Mouse (Mus musculus) heart, embryonic 16.5 days (tissue): ENCODE measurements around the gene Fer. TPM values are rescaled to one million over a fixed set of nuclear protein-coding genes. Genes with fewer than 3 reads are reported as not detected.
A peak's percentile ranks its signal among the peaks of the same experiment; 100 is the strongest.

Source experiments
- ATAC-seq: fragments of 200-750 bp; cut with Nextera tagmentation; replicated peaks from 2 replicates; pipeline ENCODE4 v1.8.0; 2017; ENCODE audit warnings: moderate number of reproducible peaks; ENCODE audit not compliant: insufficient read depth, low FRiP score; ENCODE audit errors: extremely low read depth
- H3K27ac ChIP-seq: fragments of 300-500 bp; sonication (generic); 2 replicates; pipeline ENCODE4 v1.5.1; 2014; ENCODE audit warnings: mild to moderate bottlenecking, low read length, control low read depth, moderate library complexity
- H3K27me3 ChIP-seq: fragments of 300-500 bp; sonication (generic); 2 replicates; pipeline ENCODE4 v1.6.1; 2014; ENCODE audit warnings: low read length, mixed read lengths; ENCODE audit not compliant: control insufficient read depth, insufficient read depth
- H3K36me3 ChIP-seq: fragments of 300-500 bp; sonication (generic); 2 replicates; pipeline ENCODE4 v1.6.1; 2014; ENCODE audit not compliant: control insufficient read depth, insufficient read depth
- H3K4me1 ChIP-seq: fragments of 300-500 bp; sonication (generic); 2 replicates; pipeline ENCODE4 v1.6.1; 2014; ENCODE audit warnings: low read length, mixed read lengths; ENCODE audit not compliant: control insufficient read depth, insufficient read depth
- H3K4me2 ChIP-seq: fragments of 300-500 bp; sonication (generic); 2 replicates; pipeline ENCODE4 v1.6.1; 2014; ENCODE audit warnings: low read depth, mild to moderate bottlenecking, control low read depth, low read length
- H3K4me3 ChIP-seq: fragments of 300-500 bp; sonication (generic); 2 replicates; pipeline ENCODE4 v1.5.1; 2014; ENCODE audit warnings: mild to moderate bottlenecking, control low read depth, low read length
- H3K9ac ChIP-seq: fragments of 300-500 bp; sonication (generic); 2 replicates; pipeline ENCODE4 v1.6.1; 2014; ENCODE audit warnings: low read length, control low read depth
- H3K9me3 ChIP-seq: fragments of 300-500 bp; sonication (generic); replicated peaks from 2 replicates; pipeline ENCODE4 v1.6.1; 2016; ENCODE audit warnings: low read length; ENCODE audit not compliant: control insufficient read depth
- WGBS: fragments of 180-500 bp; shearing (Covaris S2); extraction: QIAGEN DNeasy Blood & Tissue Kit; methylation state at CpG from one replicate; pipeline ENCODE4 v1.1.7; 2014; 5-methylcytosine and 5-hydroxymethylcytosine counted together
- polyA plus RNA-seq: library from polyadenylated mRNA; unstranded; fragments of >200 nt; fragmentation: Nextera tagmentation; extraction: Ambion mirVana; gene quantifications from 2 replicates; pipeline ENCODE4 v1.2.1, GENCODE M21; 2015

The Fer gene
- polyA plus RNA-seq, result 22.8 and 25.8 TPM in 2 replicates

- H3K27ac ChIP-seq, result peak within 1 kb of the TSS; percentile 91
- H3K36me3 ChIP-seq, result no peaks in the 10 kb centered on the region
- under 1% methylated on average over 41 of the region's 41 CpGs for WGBS
- ATAC-seq, result peak; percentile 51
- H3K4me1 ChIP-seq, result peaks cover 8% of the 10 kb centered on the region; the same call in 1 of the 2 replicates
- H3K4me3 ChIP-seq, result peak within 1 kb of the TSS; percentile 93
- peak within 1 kb of the TSS; percentile 92 for H3K9ac ChIP-seq
- no peaks in the 10 kb centered on the region for H3K27me3 ChIP-seq
- H3K4me2 ChIP-seq, result peak within 1 kb of the TSS; percentile 95
- no peaks in the 10 kb centered on the region for H3K9me3 ChIP-seq
These were observed at the start of gene Fer for GRCm38 (mm10) chr17:63863012-63863630. Gene Fer, plus strand, starts transcription at chr17:63863062.

DNA sequence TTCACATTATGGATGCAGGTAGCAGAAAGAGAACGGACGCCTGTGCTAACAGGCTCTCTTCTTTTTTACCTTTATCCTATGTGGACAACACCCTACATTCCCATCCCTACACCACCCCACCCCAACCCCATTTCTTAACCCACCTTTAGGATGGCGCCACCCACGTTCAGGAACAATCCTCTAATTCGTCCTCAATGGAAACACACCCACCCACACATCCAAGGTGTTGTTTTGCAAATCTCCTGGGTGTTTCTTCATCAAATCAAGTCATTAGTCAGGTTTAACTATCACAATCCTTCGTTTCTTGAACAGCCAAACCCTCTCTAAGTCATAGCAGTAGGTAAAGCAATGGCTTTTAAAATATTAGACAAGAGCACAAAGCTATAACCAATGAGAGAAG lies 49.3 kb upstream of the Fer start:
- H3K27me3 ChIP-seq, result no peaks in the 10 kb centered on the region
- no peaks in the 10 kb centered on the region for H3K36me3 ChIP-seq
- H3K4me1 ChIP-seq, result 0 out of 2 replicates have a peak, but pooled peaks cover 2% of the 10 kb centered on the region
- no peak overlapping the region for H3K27ac ChIP-seq
- ATAC-seq, result no peak
- H3K4me3 ChIP-seq, result no peak overlapping the region
- no peaks in the 10 kb centered on the region for H3K9me3 ChIP-seq
- H3K9ac ChIP-seq, result no peak overlapping the region
- 85% methylated on average over 6 of the region's 6 CpGs for WGBS
- H3K4me2 ChIP-seq, result no peak overlapping the region

- no peaks in the 10 kb centered on the region for H3K27me3 ChIP-seq
- no peaks in the 10 kb centered on the region for H3K9me3 ChIP-seq
- no peak for ATAC-seq
- no peaks in the 10 kb centered on the region for H3K36me3 ChIP-seq
- no peak overlapping the region for H3K4me2 ChIP-seq
- no peaks in the 10 kb centered on the region for H3K4me1 ChIP-seq
- no peak overlapping the region for H3K9ac ChIP-seq
- H3K27ac ChIP-seq, result no peak overlapping the region
- WGBS, result 59% methylated on average over 10 of the region's 10 CpGs
- H3K4me3 ChIP-seq, result no peak overlapping the region
These were observed 44.3 kb upstream of the Fer start for GRCm38 (mm10) chr17:63818444-63819027.

DNA sequence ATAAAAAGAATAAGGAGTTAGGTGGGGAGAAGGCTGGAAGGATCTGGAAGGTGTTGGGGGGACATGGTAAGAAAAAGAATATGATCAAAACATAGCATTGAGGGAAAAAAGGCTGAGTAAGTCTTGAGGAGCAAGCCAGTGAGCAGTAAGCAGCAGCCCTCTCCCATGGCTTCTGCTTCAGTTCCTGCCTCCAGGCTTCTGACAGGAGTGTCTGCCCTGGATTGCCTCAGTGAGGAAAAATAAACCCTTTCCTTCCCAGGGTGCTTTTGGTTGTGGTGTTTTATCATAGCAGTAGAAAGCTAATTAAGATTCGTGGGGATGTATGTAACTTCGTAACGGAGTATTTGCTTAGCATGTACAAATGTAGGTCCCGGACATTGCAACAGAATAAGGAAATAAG lies 38.7 kb upstream of the Fer start:
- no peak overlapping the region for H3K4me2 ChIP-seq
- H3K9ac ChIP-seq, result no peak overlapping the region
- H3K4me3 ChIP-seq, result no peak overlapping the region
- no peaks in the 10 kb centered on the region for H3K27me3 ChIP-seq
- WGBS, result 86% methylated on average over 4 of the region's 4 CpGs
- H3K27ac ChIP-seq, result no peak overlapping the region
- no peaks in the 10 kb centered on the region for H3K36me3 ChIP-seq
- no peak for ATAC-seq
- no peaks in the 10 kb centered on the region for H3K9me3 ChIP-seq
- H3K4me1 ChIP-seq, result no peaks in the 10 kb centered on the region

GRCm38 (mm10) chr17:63826196-63826595 lies 36.7 kb upstream of the Fer start:
- 74% methylated on average over 8 of the region's 8 CpGs for WGBS
- ATAC-seq, result no peak
- Histone ChIP-seq H3K9me3 (no peaks in the 10 kb centered on the region), H3K27ac (no peak overlapping the region), H3K4me1 (no peaks in the 10 kb centered on the region), H3K27me3 (no peaks in the 10 kb centered on the region), H3K36me3 (no peaks in the 10 kb centered on the region), H3K4me2 (no peak overlapping the region), H3K4me3 (no peak overlapping the region), H3K9ac (no peak overlapping the region)

- no peak overlapping the region for H3K27ac ChIP-seq
- no peak overlapping the region for H3K4me2 ChIP-seq
- no peaks in the 10 kb centered on the region for H3K4me1 ChIP-seq
- no peak overlapping the region for H3K9ac ChIP-seq
- H3K4me3 ChIP-seq, result no peak overlapping the region
- ATAC-seq, result no peak
- no peaks in the 10 kb centered on the region for H3K9me3 ChIP-seq
- H3K36me3 ChIP-seq, result no peaks in the 10 kb centered on the region
- 72% methylated on average over 7 of the region's 7 CpGs for WGBS
- H3K27me3 ChIP-seq, result no peaks in the 10 kb centered on the region
These were observed 36.1 kb upstream of the Fer start for GRCm38 (mm10) chr17:63826767-63827166.

DNA sequence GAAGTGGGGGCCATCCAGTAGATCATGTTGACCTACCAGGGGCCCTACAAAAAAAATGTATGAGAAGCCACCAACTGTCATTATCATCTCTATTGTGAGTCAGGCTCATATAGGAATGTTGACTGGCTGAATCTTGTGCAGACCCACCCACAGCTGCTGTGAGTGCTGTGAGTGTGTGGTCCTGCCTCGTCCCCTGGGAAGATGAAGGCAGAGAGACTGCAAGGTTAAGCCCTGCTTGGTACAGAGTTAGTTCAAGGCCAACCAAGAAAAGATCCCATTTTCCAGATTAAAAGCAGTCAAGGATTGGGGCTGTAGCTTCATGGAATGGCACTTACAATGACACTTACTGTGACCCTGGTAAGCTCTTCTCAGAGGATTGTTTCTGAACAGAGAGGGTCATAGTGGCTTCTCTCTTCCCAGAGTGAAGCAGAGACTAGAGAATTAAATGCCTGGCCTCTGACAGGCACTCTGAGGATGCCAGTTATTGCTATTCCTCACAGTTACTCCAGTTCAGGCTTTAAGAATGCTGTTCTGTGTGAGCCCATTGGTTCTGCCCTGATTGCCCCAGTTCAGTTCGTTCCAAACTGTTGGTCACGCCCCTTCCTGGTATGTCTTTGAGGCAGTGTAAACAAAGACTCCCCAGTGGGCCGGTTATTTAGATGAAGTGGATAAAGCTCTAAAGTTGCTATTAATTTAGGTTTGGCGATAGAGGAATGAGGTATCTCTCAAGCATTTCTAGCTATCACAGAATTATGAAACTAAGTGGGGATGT lies 34.1 kb upstream of the Fer start:
- ATAC-seq, result no peak
- no peak overlapping the region for H3K4me3 ChIP-seq
- H3K9me3 ChIP-seq, result no peaks in the 10 kb centered on the region
- H3K4me2 ChIP-seq, result no peak overlapping the region
- H3K9ac ChIP-seq, result no peak overlapping the region
- 55% methylated on average over 5 of the region's 5 CpGs for WGBS
- H3K36me3 ChIP-seq, result no peaks in the 10 kb centered on the region
- H3K27ac ChIP-seq, result no peak overlapping the region
- no peaks in the 10 kb centered on the region for H3K27me3 ChIP-seq
- H3K4me1 ChIP-seq, result no peaks in the 10 kb centered on the region

DNA sequence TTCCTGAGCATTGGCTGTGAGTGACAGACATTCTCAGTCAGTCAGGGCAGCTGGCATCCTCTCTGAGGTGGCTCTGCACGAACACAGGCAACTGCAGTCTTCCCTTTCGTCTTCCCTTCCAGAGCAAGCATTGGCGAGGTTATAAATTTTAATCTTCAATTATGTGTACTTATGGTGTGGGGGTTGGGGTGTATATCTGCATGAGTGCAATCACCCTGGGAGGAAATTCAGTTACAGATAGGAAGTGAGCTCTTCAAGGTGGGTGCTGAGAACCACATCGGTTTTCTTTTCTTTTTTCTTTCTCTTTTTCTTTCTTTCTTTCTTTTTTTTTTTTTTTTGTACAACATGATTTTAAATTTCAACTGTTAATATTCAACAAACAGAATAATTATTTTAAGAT lies 31.3 kb upstream of the Fer start:
- H3K27me3 ChIP-seq, result no peaks in the 10 kb centered on the region
- H3K9ac ChIP-seq, result no peak overlapping the region
- H3K9me3 ChIP-seq, result no peaks in the 10 kb centered on the region
- no peaks in the 10 kb centered on the region for H3K4me1 ChIP-seq
- H3K36me3 ChIP-seq, result no peaks in the 10 kb centered on the region
- 74% methylated on average over 4 of the region's 4 CpGs for WGBS
- H3K4me3 ChIP-seq, result no peak overlapping the region
- no peak overlapping the region for H3K27ac ChIP-seq
- H3K4me2 ChIP-seq, result no peak overlapping the region
- ATAC-seq, result no peak

DNA sequence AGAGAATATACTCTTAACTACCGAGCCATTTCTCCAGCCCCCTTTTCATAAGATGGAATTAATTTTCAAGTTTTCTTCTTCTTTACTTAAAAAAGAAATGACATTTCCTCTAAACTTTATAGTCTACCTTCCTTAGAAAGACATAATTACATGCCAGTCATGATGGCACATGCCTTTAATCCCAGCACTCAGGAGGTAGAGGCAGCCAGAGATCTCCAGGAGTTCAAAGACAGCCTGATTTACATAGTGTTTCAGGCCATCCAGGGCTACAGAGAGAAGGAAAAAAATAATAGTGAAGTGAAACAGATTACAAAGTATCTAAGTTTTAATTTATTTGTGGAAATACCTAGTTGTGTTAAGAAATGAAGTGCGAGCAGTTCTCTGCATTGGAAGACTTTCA lies 26.6 kb upstream of the Fer start:
- Histone ChIP-seq H3K9me3 (peaks cover 4% of the 10 kb centered on the region; the same call in 1 of the 2 replicates), H3K4me1 (no peaks in the 10 kb centered on the region), H3K4me3 (no peak overlapping the region), H3K27me3 (no peaks in the 10 kb centered on the region), H3K36me3 (no peaks in the 10 kb centered on the region), H3K27ac (no peak overlapping the region), H3K9ac (no peak overlapping the region), H3K4me2 (no peak overlapping the region)
- no peak for ATAC-seq
- 85% methylated on average over 2 of the region's 2 CpGs for WGBS
